In the genomic region with DNA sequence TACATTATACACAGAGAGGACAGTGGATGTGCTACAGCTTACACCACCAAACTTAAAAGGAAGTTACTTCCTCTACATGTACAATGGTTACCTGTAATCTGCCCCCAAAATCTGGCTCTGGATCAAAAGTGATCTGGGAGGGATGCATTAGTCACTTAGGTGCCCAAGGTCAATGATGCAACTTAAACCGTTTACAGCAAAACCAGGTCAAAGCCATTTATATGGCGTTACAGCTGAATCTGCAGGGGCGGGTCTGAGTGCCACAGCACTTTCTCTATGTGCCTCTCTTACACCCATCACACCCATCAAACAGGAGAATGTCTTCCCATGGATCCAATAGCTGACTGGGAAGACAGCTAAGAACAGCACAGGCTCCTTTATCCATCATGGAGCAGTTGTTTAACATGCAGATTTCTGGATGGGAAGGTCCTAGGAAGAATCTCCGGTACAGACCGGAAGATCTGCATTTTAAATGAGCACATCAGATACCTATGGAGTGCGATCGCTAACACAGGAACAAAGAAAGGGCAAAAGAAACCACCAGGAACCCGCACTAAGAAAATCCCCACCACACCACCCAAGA, we compare ENCODE assay signal across 26 mouse cellular contexts. TPM values are rescaled to one million over a fixed set of nuclear protein-coding genes. Genes with fewer than 3 reads are reported as not detected.
DNase-seq lines count a peak whose midpoint lies in the region; ATAC-seq and TF ChIP-seq lines count a peak whose summit lies in the region.
"Had no signal": no experiment of that assay in that cellular context is flagged by ENCODE, and none has a peak within 500 bp of the region (broad histone marks: within the 10 kb centered on the region; RNA-seq: fewer than 3 reads in every experiment).

No protein-coding gene starts in this region.

- WGBS in liver, postnatal 0 days (ENCODE audit: insufficient replicate concordance): 89% methylated on average over 8 of the region's 8 CpGs
- 91% methylated on average over 8 of the region's 8 CpGs for WGBS in liver, embryonic 12.5 days (ENCODE audit: insufficient replicate concordance)

- H3K4me3 ChIP-seq in liver, postnatal 0 days (ENCODE audit: low read depth, low read length): no peak overlapping the region
- no peak overlapping the region for H3K4me3 ChIP-seq in liver, embryonic 12.5 days
- H3K4me3 ChIP-seq: forebrain, embryonic 10.5 days; forebrain, embryonic 13.5 days; heart, embryonic 13.5 days; hindbrain, embryonic 12.5 days; hindbrain, embryonic 15.5 days had no signal

- no peaks in the 10 kb centered on the region for H3K27me3 ChIP-seq in liver, postnatal 0 days (ENCODE audit: insufficient read depth, low read length)
- H3K27me3 ChIP-seq in liver, embryonic 12.5 days (replicated peaks): no peaks in the 10 kb centered on the region
- H3K27me3 ChIP-seq: CH12.LX; forebrain, embryonic 13.5 days; heart, embryonic 13.5 days; hindbrain, embryonic 12.5 days; hindbrain, embryonic 15.5 days; Patski had no signal

- ATAC-seq in liver, postnatal 0 days: 0 out of 2 replicates have a peak, but pooled peaks have one; percentile 38
- ATAC-seq in liver, embryonic 12.5 days: no peak
- ATAC-seq: activated CD4-positive, CD25-positive, alpha-beta regulatory T cell, adult 4 months; forebrain, embryonic 13.5 days; forebrain, embryonic 16.5 days; intestine, postnatal 0 days; Patski had no signal

- no peak overlapping the region for H3K9ac ChIP-seq in liver, postnatal 0 days (replicated peaks)
- H3K9ac ChIP-seq in liver, embryonic 12.5 days: no peak overlapping the region
- H3K9ac ChIP-seq: forebrain, embryonic 13.5 days; heart, embryonic 13.5 days; hindbrain, embryonic 12.5 days; hindbrain, embryonic 15.5 days had no signal

- peaks cover 79% of the 10 kb centered on the region for H3K36me3 ChIP-seq in liver, postnatal 0 days (replicated peaks; ENCODE audit: insufficient read depth, low read length)
- H3K36me3 ChIP-seq in liver, embryonic 12.5 days: peaks cover 95% of the 10 kb centered on the region

- no peak overlapping the region for H3K4me2 ChIP-seq in liver, postnatal 0 days (ENCODE audit: low read depth, low read length)
- no peak overlapping the region for H3K4me2 ChIP-seq in liver, embryonic 12.5 days
- H3K4me2 ChIP-seq: forebrain, embryonic 13.5 days; heart, embryonic 13.5 days; hindbrain, embryonic 12.5 days; hindbrain, embryonic 15.5 days had no signal

- TF ChIP-seq EP300 in liver, postnatal 0 days (IDR thresholded peaks at IDR 0.05; ENCODE audit: low read depth): no peak

- no peak overlapping the region for H3K27ac ChIP-seq in liver, postnatal 0 days (ENCODE audit: low read depth)
- no peak overlapping the region for H3K27ac ChIP-seq in liver, embryonic 12.5 days
- H3K27ac ChIP-seq: forebrain, embryonic 10.5 days; forebrain, embryonic 13.5 days; heart, embryonic 13.5 days; hindbrain, embryonic 12.5 days; hindbrain, embryonic 15.5 days had no signal

- no peaks in the 10 kb centered on the region for H3K4me1 ChIP-seq in liver, postnatal 0 days (ENCODE audit: insufficient read depth)
- no peaks in the 10 kb centered on the region for H3K4me1 ChIP-seq in liver, embryonic 12.5 days
- H3K4me1 ChIP-seq: forebrain, embryonic 10.5 days; forebrain, embryonic 13.5 days; heart, embryonic 13.5 days; hindbrain, embryonic 12.5 days; hindbrain, embryonic 15.5 days had no signal

- DNase-seq in adrenal gland, adult (ENCODE audit: inconsistent age in 2 of 2, low spot score in 1 of 2): peak; percentile 18 to 72
- no peak for DNase-seq in adrenal gland, postnatal 25 days
- no peak for DNase-seq in liver, postnatal 0 days
- DNase-seq in ES-CJ7 (ENCODE audit: low read depth, low spot score) (peak; percentile 86), ZHBTc4 (ENCODE audit: low read depth, low spot score) (peak; percentile 83)
- DNase-seq in kidney, postnatal 36 days: no peak
- no peak for DNase-seq in layer of hippocampus, adult 11-12 months (ENCODE audit: low spot score)
- DNase-seq: adrenal gland, postnatal 36 days; B cell, adult 2 months; cerebellum, adult 18-20 months; cerebellum, adult 9-10 months; cerebellum, postnatal 14 days; gastrocnemius, postnatal 10 days; heart, adult 18-20 months had no signal

- H3K9me3 ChIP-seq in liver, postnatal 0 days (ENCODE audit: low read length): no peaks in the 10 kb centered on the region
- no peaks in the 10 kb centered on the region for H3K9me3 ChIP-seq in liver, embryonic 12.5 days (replicated peaks)
- H3K9me3 ChIP-seq: forebrain, embryonic 10.5 days; forebrain, embryonic 13.5 days; G1E; heart, embryonic 13.5 days; hindbrain, embryonic 12.5 days; hindbrain, embryonic 15.5 days had no signal

- no peak for TF ChIP-seq CTCF in liver, postnatal 0 days (IDR thresholded peaks at IDR 0.05; ENCODE audit: low read depth)

RNA-seq across cellular contexts. Expression of gene Paxbp1, which starts 15.1 kb away (rescaled TPM):
- total RNA-seq in adrenal gland, postnatal 25 days (2021): 71.2 and 74.6 TPM in 2 replicates
- 10.3 and 10.9 TPM in 2 replicates for polyA plus RNA-seq in liver, postnatal 0 days (2015; fragmentation: Nextera tagmentation; extraction: Ambion mirVana)
- 32.8 and 33.8 TPM in 2 replicates for polyA plus RNA-seq in liver, embryonic 12.5 days (2016; fragmentation: Nextera tagmentation; extraction: Ambion mirVana)

RNA-seq across cellular contexts. Expression of gene Synj1, which starts 18.1 kb away (rescaled TPM):
- total RNA-seq in adrenal gland, postnatal 25 days (2021): 45.3 and 49.3 TPM in 2 replicates
- polyA plus RNA-seq in liver, postnatal 0 days (2015; fragmentation: Nextera tagmentation; extraction: Ambion mirVana): 8.2 and 8.6 TPM in 2 replicates
- polyA plus RNA-seq in liver, embryonic 12.5 days (2016; fragmentation: Nextera tagmentation; extraction: Ambion mirVana): 19.8 and 20.5 TPM in 2 replicates

Comparison
In these comparisons a context has a peak if more than half of its experiments do, and no peak if none do; other contexts are left out.
1. DNase-seq: peak in adrenal gland, adult (2 of 2), ES-CJ7 (single experiment) and ZHBTc4 (single experiment); none in adrenal gland, postnatal 25 days (single experiment), liver, postnatal 0 days (single experiment), kidney, postnatal 36 days (0 of 2) and layer of hippocampus, adult 11-12 months (single experiment).